In genomic region chr2:125383273-125383641, GRCm38 (mm10) we compare ENCODE assay signal across 24 mouse cellular contexts.
A peak's percentile ranks its signal among the peaks of the same experiment; 100 is the strongest.
DNase-seq lines count a peak whose midpoint lies in the region; ATAC-seq and TF ChIP-seq lines count a peak whose summit lies in the region.
"Had no signal": no experiment of that assay in that cellular context is flagged by ENCODE, and none has a peak within 500 bp of the region (broad histone marks: within the 10 kb centered on the region; RNA-seq: fewer than 3 reads in every experiment).

No protein-coding gene starts in this region.

- H3K27ac ChIP-seq in gastrocnemius, adult 2 months: peak overlapping the region; percentile 9; the same call in 1 of the 2 replicates
- peak overlapping the region; percentile 62 for H3K27ac ChIP-seq in lung, postnatal 0 days (ENCODE audit: low read length)
- H3K27ac ChIP-seq: embryonic facial prominence, embryonic 12.5 days; embryonic facial prominence, embryonic 15.5 days; forebrain, embryonic 13.5 days; hindbrain, embryonic 12.5 days; hindbrain, embryonic 15.5 days had no signal

- no peaks in the 10 kb centered on the region for H3K9me3 ChIP-seq in lung, postnatal 0 days (ENCODE audit: low read length)
- H3K9me3 ChIP-seq: embryonic facial prominence, embryonic 12.5 days; embryonic facial prominence, embryonic 15.5 days; forebrain, embryonic 13.5 days; G1E; hindbrain, embryonic 12.5 days; hindbrain, embryonic 15.5 days had no signal

- intact Hi-C loops in gastrocnemius, adult 2 months (cut with DNase I): no loop called here
- intact Hi-C loops in gastrocnemius, postnatal 14 days (cut with DNase I; ENCODE audit: low total_unique reads): no loop called here

- no peak overlapping the region for H3K9ac ChIP-seq in lung, postnatal 0 days (replicated peaks; ENCODE audit: low read depth)
- H3K9ac ChIP-seq: embryonic facial prominence, embryonic 12.5 days; embryonic facial prominence, embryonic 15.5 days; forebrain, embryonic 13.5 days; hindbrain, embryonic 12.5 days; hindbrain, embryonic 15.5 days had no signal

- H3K4me1 ChIP-seq in lung, postnatal 0 days (ENCODE audit: insufficient read depth, low read depth, low read length): peaks cover 4% of the 10 kb centered on the region; the same call in 1 of the 2 replicates
- H3K4me1 ChIP-seq: embryonic facial prominence, embryonic 12.5 days; embryonic facial prominence, embryonic 15.5 days; forebrain, embryonic 13.5 days; hindbrain, embryonic 12.5 days; hindbrain, embryonic 15.5 days had no signal

- TF ChIP-seq CTCF in gastrocnemius, adult 2 months (IDR thresholded peaks at IDR 0.05): no peak
- no peak for TF ChIP-seq CTCF in lung, postnatal 0 days (IDR thresholded peaks at IDR 0.05)

- H3K4me2 ChIP-seq in lung, postnatal 0 days (replicated peaks; ENCODE audit: low read depth, low read length): no peak overlapping the region
- H3K4me2 ChIP-seq: embryonic facial prominence, embryonic 12.5 days; embryonic facial prominence, embryonic 15.5 days; forebrain, embryonic 13.5 days; heart, embryonic 11.5 days; hindbrain, embryonic 12.5 days; hindbrain, embryonic 15.5 days had no signal

- no peaks in the 10 kb centered on the region for H3K36me3 ChIP-seq in lung, postnatal 0 days (ENCODE audit: insufficient read depth, low read length)
- H3K36me3 ChIP-seq: G1E; hindbrain, embryonic 15.5 days had no signal

- no peak overlapping the region for H3K4me3 ChIP-seq in gastrocnemius, adult 2 months
- no peak overlapping the region for H3K4me3 ChIP-seq in lung, postnatal 0 days (ENCODE audit: low read depth, low read length)
- H3K4me3 ChIP-seq: embryonic facial prominence, embryonic 12.5 days; embryonic facial prominence, embryonic 15.5 days; erythroblast, embryonic 14.5 days; forebrain, embryonic 13.5 days; hindbrain, embryonic 12.5 days; hindbrain, embryonic 15.5 days had no signal

- WGBS in lung, postnatal 0 days: 69% methylated on average over 7 of the region's 7 CpGs

- no peaks in the 10 kb centered on the region for H3K27me3 ChIP-seq in lung, postnatal 0 days (replicated peaks; ENCODE audit: insufficient read depth, low read length)
- H3K27me3 ChIP-seq: CH12.LX; embryonic facial prominence, embryonic 12.5 days; embryonic facial prominence, embryonic 15.5 days; forebrain, embryonic 13.5 days; hindbrain, embryonic 12.5 days; hindbrain, embryonic 15.5 days had no signal

- TF ChIP-seq EP300 in lung, postnatal 0 days (IDR thresholded peaks at IDR 0.05): no peak

- DNase-seq in gastrocnemius, adult 2 months: no peak
- DNase-seq in gastrocnemius, postnatal 14 days: no peak
- DNase-seq in lung, postnatal 0 days (ENCODE audit: low spot score): peak; percentile 34
- no peak for DNase-seq in lung, postnatal 25 days (ENCODE audit: low spot score)
- peak; percentile 4 for DNase-seq in mesoderm, embryonic 11.5 days (ENCODE audit: low read depth, low spot score)
- DNase-seq: adrenal gland, postnatal 10 days; adrenal gland, postnatal 36 days; B cell, adult 2 months; cerebellum, adult 18-20 months; cerebellum, adult 9-11 months; cerebellum, postnatal 25 days; gastrocnemius, postnatal 25 days had no signal

- ATAC-seq in lung, postnatal 0 days: peak; percentile 81
- no peak for ATAC-seq in activated CD4-positive, CD25-positive, alpha-beta regulatory T cell, adult 4 months
- ATAC-seq: forebrain, embryonic 13.5 days; forebrain, embryonic 16.5 days; intestine, postnatal 0 days had no signal

Comparison
In these comparisons a context has a peak if more than half of its experiments do, and no peak if none do; other contexts are left out.
1. DNase-seq: peak in lung, postnatal 0 days (single experiment) and mesoderm, embryonic 11.5 days (single experiment); none in gastrocnemius, adult 2 months (single experiment), gastrocnemius, postnatal 14 days (single experiment) and lung, postnatal 25 days (single experiment).